Mouse (Mus musculus): ENCODE measurements at regions not wholly inside any gene's neighbourhood (a gene's known extent, or its start where the extent isn't known, plus 50 kb on each side); places are given as distances from the start of the nearest gene placed in this dataset.

DNA sequence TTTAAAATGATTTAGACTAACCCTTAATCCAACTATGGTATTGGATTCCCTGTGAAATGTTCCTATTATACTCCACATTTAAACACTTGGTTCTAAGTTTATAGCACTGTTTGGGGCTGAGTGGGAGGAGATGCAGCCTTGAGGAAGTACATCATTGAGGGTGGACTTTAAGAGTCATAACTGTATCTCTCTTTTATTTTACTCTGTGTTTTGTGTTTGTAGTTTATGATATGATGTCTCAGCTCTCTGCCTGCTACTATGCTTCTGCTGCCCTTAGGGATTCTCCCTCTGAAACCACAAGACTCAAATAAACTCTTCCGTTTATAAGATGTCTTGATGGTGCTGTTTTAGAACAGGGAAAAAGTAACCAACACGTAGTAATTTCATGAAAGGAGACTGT is 797.7 kb upstream of the Sel1l start:
- DNase-seq (ENCODE audit: low read depth, low spot score), result no peak

DNA sequence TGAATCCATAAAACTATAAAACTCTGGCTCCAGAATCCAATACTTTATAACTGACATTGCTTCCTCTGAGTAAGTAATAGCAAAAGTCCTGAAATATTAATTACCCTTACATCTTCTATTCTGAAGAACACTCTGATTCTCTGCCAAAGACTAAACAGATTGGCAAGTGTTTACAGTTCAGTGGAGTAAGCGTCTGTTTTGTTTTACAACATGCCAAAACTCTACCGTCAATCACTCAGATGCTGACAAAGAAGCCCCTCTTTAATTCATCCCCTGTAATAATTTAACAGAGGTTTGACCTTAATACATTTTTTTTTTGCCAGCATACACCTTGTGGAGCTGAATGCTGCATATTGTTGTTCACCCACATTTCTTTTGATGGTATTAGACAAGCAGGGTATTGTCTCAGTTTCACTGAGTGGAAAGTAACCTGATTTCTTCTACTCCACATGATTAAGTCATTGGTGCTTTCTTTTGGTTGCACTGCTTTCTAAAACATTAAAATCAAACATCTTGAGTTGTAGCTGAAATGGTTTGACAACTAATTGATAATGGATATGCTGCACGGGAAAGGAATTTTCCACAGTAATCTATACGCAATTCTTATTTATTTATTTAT is 796.2 kb upstream of the Sel1l start:
- no peak for DNase-seq (ENCODE audit: low read depth, low spot score)

DNA sequence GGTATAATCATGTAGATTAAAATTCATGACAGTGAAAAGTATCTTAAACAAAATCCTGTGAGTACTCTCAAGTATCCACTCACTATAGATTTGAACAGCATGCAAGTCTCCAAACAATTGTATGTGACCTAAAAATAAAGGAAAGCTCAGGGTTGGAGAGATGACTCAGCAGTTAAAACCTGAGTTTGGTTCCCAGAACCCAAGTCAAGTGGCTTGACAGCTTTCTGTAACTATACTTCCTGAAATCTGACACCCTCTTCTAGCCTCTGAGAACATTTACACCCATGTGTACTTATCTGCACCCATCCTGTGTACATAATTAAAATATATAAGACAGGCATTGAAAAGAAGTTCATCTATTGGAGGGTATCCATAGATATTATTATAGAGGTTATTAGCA is 770.2 kb upstream of the Sel1l start:
- no peak for DNase-seq (ENCODE audit: low read depth, low spot score)

DNA sequence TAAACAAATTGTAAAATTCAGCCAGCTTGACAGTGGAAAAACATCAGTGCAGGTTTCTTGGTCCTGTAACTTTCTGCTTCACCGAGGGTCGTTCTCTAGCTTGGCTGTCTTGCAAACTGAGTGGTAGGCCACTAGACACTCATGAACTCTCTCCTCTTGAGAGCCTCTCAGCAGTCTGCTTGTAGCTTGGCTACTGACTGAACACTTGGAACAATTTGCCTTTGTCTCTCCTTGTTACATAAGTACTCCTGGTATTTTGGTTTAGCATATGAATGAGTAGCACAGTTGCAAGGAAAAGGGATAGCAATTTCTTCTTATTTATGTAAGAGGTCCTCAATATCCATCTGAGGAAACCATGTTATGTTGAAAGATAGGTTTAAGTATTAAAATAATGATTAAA is 769.6 kb upstream of the Sel1l start:
- no peak for DNase-seq (ENCODE audit: low read depth, low spot score)

DNA sequence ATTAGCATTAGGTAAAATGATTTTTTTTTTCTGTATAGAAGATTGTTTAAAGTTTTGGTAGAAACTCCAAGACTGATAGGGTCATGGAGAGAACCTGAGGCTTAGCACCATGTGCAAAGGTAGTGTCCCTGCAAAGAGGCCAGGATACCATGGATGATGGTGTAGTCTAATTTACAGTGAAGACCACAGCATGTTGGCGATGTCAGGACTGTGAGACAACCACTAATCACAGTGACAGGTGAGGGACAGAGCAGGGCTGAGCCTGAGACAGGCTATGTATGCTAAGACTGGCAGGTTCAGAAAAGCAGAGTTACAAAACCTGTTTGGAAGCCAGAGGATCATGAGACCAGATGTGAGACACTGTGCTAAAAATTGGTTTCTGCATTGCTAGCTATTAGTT is 752.7 kb upstream of the Sel1l start:
- no peak for DNase-seq (ENCODE audit: low read depth, low spot score)

DNA sequence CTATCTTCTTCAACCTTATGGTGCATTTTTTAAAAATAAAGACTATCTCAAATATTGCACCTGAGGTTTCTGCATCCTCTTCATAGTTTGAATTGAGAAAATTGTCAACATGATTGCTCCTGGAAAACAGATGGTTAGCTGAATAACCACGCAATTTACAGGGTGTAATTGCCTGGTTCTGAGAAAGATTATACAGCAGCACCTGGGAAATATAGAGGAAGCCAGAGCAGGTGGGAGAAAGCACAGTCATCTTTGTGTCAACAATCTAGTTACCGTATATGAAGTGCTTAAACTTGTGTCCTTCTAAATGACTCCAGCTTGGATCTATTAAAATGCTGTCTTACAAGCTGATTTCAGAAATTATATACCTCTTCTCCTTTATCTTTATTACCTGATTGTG is 740.8 kb upstream of the Sel1l start:
- no peak for DNase-seq (ENCODE audit: low read depth, low spot score)

DNA sequence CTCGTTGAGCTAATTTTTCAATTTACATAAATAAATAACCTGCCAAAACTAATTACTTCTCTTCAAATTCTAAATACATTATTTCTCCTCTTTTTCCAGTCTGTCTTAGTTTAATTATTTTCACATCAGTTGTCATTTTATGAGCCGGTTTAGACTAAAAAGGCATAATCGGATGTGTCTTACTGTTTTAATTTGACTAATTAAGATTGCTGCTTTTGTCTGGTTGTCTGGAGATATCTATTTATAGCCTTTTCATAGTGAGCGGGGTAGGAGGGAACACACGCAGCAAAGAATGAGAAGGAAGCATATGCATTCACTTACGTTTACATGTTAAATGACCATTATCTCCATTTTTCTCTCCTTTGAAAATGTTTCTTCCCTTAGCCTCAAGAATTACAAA is 740.3 kb upstream of the Sel1l start:
- no peak for DNase-seq (ENCODE audit: low read depth, low spot score)

DNA sequence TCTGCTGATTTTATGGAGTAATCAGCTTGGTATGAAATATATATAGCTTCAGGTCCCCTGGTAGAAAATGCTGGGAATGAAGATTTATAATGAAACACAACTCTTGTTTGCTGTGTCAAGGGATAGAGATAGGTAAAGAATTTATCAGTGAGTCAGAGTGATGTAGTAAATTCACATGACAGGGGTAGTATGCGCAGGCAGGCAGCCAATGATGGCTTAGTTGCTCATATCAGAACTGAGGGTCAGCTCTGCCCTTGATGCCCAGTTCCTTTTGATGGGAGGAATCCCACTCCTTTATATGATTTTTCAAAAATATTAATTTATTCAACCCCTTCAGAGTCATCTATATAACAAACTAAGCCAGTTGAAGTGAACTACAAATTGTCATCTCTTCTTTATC is 729.6 kb upstream of the Sel1l start:
- no peak for DNase-seq (ENCODE audit: low read depth, low spot score)
